Mouse (Mus musculus): ENCODE measurements around the gene Mical1. TPM values are rescaled to one million over a fixed set of nuclear protein-coding genes. Genes with fewer than 3 reads are reported as not detected.

Mical1 gene
- polyA plus RNA-seq, 1 experiment from 2014 or later: 27.9 TPM

GRCm38 (mm10) chr10:41460501-41460900 is 15.6 kb upstream of the Mical1 start:
- Histone ChIP-seq H3K36me3 (peaks cover 67% of the 10 kb centered on the region), H3K4me3 (replicated peaks) (no peak overlapping the region), H3K4me1 (replicated peaks) (0 out of 2 replicates have a peak, but pooled peaks cover 3% of the 10 kb centered on the region), H3K27ac (no peak overlapping the region), H3K4me2 (replicated peaks) (no peak overlapping the region), H3K9ac (replicated peaks) (0 out of 2 replicates have a peak overlapping the region, but pooled peaks have one; percentile 12), H3K27me3 (no peaks in the 10 kb centered on the region), H3K9me3 (no peaks in the 10 kb centered on the region)
- WGBS: 44% methylated on average over 2 of the region's 2 CpGs
- no peak for ATAC-seq

- Histone ChIP-seq H3K9me3 (no peaks in the 10 kb centered on the region), H3K27ac (no peak overlapping the region), H3K4me1 (replicated peaks) (0 out of 2 replicates have a peak, but pooled peaks cover 3% of the 10 kb centered on the region), H3K4me2 (replicated peaks) (no peak overlapping the region), H3K9ac (replicated peaks) (no peak overlapping the region), H3K27me3 (no peaks in the 10 kb centered on the region), H3K4me3 (replicated peaks) (no peak overlapping the region), H3K36me3 (peaks cover 67% of the 10 kb centered on the region)
- 94% methylated on average over 3 of the region's 3 CpGs for WGBS
- no peak for ATAC-seq
These were observed 14.9 kb upstream of the Mical1 start for GRCm38 (mm10) chr10:41461057-41461722.

- no peak overlapping the region for H3K9ac ChIP-seq (replicated peaks)
- H3K36me3 ChIP-seq: peaks cover 64% of the 10 kb centered on the region
- no peaks in the 10 kb centered on the region for H3K27me3 ChIP-seq
- 39% methylated on average over 15 of the region's 15 CpGs for WGBS
- H3K4me2 ChIP-seq (replicated peaks): no peak overlapping the region
- 0 out of 2 replicates have a peak, but pooled peaks have one; percentile 30 for ATAC-seq
- H3K9me3 ChIP-seq: no peaks in the 10 kb centered on the region
- H3K27ac ChIP-seq: 0 out of 2 replicates have a peak overlapping the region, but pooled peaks have one; percentile 5
- H3K4me1 ChIP-seq (replicated peaks): 0 out of 2 replicates have a peak, but pooled peaks cover 3% of the 10 kb centered on the region
- no peak overlapping the region for H3K4me3 ChIP-seq (replicated peaks)
These were observed 11.6 kb upstream of the Mical1 start for GRCm38 (mm10) chr10:41464401-41464955.

- Histone ChIP-seq H3K4me1 (replicated peaks) (no peaks in the 10 kb centered on the region), H3K9me3 (no peaks in the 10 kb centered on the region), H3K27me3 (no peaks in the 10 kb centered on the region), H3K36me3 (peaks cover 48% of the 10 kb centered on the region), H3K9ac (replicated peaks) (no peak overlapping the region), H3K4me3 (replicated peaks) (no peak overlapping the region), H3K27ac (no peak overlapping the region), H3K4me2 (replicated peaks) (no peak overlapping the region)
- 30% methylated on average over 6 of the region's 6 CpGs for WGBS
- ATAC-seq: no peak
These were observed 8.8 kb upstream of the Mical1 start for GRCm38 (mm10) chr10:41467325-41467724.

- Histone ChIP-seq H3K4me2 (replicated peaks) (no peak overlapping the region), H3K4me3 (replicated peaks) (no peak overlapping the region), H3K36me3 (peaks cover 29% of the 10 kb centered on the region), H3K9ac (replicated peaks) (no peak overlapping the region), H3K27ac (no peak overlapping the region), H3K9me3 (no peaks in the 10 kb centered on the region), H3K27me3 (no peaks in the 10 kb centered on the region), H3K4me1 (replicated peaks) (peaks cover under 1% of the 10 kb centered on the region)
- ATAC-seq: no peak
- WGBS: 88% methylated on average over 3 of the region's 3 CpGs
These were observed 5.4 kb upstream of the Mical1 start for GRCm38 (mm10) chr10:41470693-41471092.

- Histone ChIP-seq H3K9me3 (no peaks in the 10 kb centered on the region), H3K9ac (replicated peaks) (no peak overlapping the region), H3K4me2 (replicated peaks) (no peak overlapping the region), H3K4me3 (replicated peaks) (no peak overlapping the region), H3K27me3 (no peaks in the 10 kb centered on the region), H3K36me3 (peaks cover 12% of the 10 kb centered on the region; the same call in 1 of the 2 replicates), H3K4me1 (replicated peaks) (peaks cover 19% of the 10 kb centered on the region), H3K27ac (no peak overlapping the region)
- no peak for ATAC-seq
These were observed 3.6 kb upstream of the Mical1 start for GRCm38 (mm10) chr10:41472534-41472933.

GRCm38 (mm10) chr10:41472962-41473481 is 3.1 kb upstream of the Mical1 start:
- H3K4me3 ChIP-seq (replicated peaks): no peak overlapping the region
- WGBS: 78% methylated on average over 5 of the region's 5 CpGs

GRCm38 (mm10) chr10:41473782-41474468 is 2.2 kb upstream of the Mical1 start:
- Histone ChIP-seq H3K4me1 (replicated peaks) (peaks cover 27% of the 10 kb centered on the region), H3K9me3 (no peaks in the 10 kb centered on the region), H3K36me3 (peaks cover 8% of the 10 kb centered on the region; the same call in 1 of the 2 replicates), H3K27ac (no peak overlapping the region), H3K4me3 (replicated peaks) (no peak overlapping the region), H3K4me2 (replicated peaks) (no peak overlapping the region), H3K27me3 (no peaks in the 10 kb centered on the region), H3K9ac (replicated peaks) (no peak overlapping the region)
- WGBS: 90% methylated on average over 6 of the region's 6 CpGs
- no peak for ATAC-seq

More at GRCm38 (mm10) chr10:41472962-41473481, 3.1 kb upstream of the Mical1 start:
- no peaks in the 10 kb centered on the region for H3K9me3 ChIP-seq
- H3K9ac ChIP-seq (replicated peaks): no peak overlapping the region
- peaks cover 10% of the 10 kb centered on the region; the same call in 1 of the 2 replicates for H3K36me3 ChIP-seq
- H3K4me1 ChIP-seq (replicated peaks): peaks cover 24% of the 10 kb centered on the region
- H3K27me3 ChIP-seq: no peaks in the 10 kb centered on the region
- no peak overlapping the region for H3K27ac ChIP-seq
- no peak overlapping the region for H3K4me2 ChIP-seq (replicated peaks)
- no peak for ATAC-seq

GRCm38 (mm10) chr10:41474981-41475391 is 1.1 kb upstream of the Mical1 start:
- peaks cover 9% of the 10 kb centered on the region for H3K36me3 ChIP-seq
- H3K4me2 ChIP-seq (replicated peaks): no peak overlapping the region
- ATAC-seq: no peak
- H3K27ac ChIP-seq: no peak overlapping the region
- no peak overlapping the region for H3K9ac ChIP-seq (replicated peaks)
- no peaks in the 10 kb centered on the region for H3K27me3 ChIP-seq
- H3K9me3 ChIP-seq: no peaks in the 10 kb centered on the region
- peaks cover 27% of the 10 kb centered on the region for H3K4me1 ChIP-seq (replicated peaks)
- no peak overlapping the region for H3K4me3 ChIP-seq (replicated peaks)
- 86% methylated on average over 1 of the region's 1 CpGs for WGBS

- peaks cover 27% of the 10 kb centered on the region for H3K4me1 ChIP-seq (replicated peaks)
- peak overlapping the region; percentile 77 for H3K27ac ChIP-seq
- H3K9ac ChIP-seq (replicated peaks): peak overlapping the region; percentile 79
- 2% methylated on average over 9 of the region's 9 CpGs for WGBS
- peak overlapping the region; percentile 60 for H3K4me3 ChIP-seq (replicated peaks)
- peak; percentile 49 for ATAC-seq
- peaks cover 24% of the 10 kb centered on the region for H3K36me3 ChIP-seq
- H3K27me3 ChIP-seq: no peaks in the 10 kb centered on the region
- H3K4me2 ChIP-seq (replicated peaks): peak overlapping the region; percentile 93
- H3K9me3 ChIP-seq: no peaks in the 10 kb centered on the region
These were observed 834 bp downstream of the Mical1 start for GRCm38 (mm10) chr10:41477018-41477277.

- WGBS: 1% methylated on average over 20 of the region's 20 CpGs
- peak; percentile 65 for ATAC-seq
These were observed 1.4 kb downstream of the Mical1 start for GRCm38 (mm10) chr10:41477278-41478181.

More at GRCm38 (mm10) chr10:41477278-41478181, 1.4 kb downstream of the Mical1 start:
- Histone ChIP-seq H3K4me1 (replicated peaks) (peaks cover 27% of the 10 kb centered on the region), H3K27me3 (no peaks in the 10 kb centered on the region), H3K27ac (peak overlapping the region; percentile 77), H3K4me2 (replicated peaks) (peak overlapping the region; percentile 93), H3K36me3 (peaks cover 30% of the 10 kb centered on the region), H3K9me3 (no peaks in the 10 kb centered on the region), H3K4me3 (replicated peaks) (peak overlapping the region; percentile 60), H3K9ac (replicated peaks) (peak overlapping the region; percentile 79)
